Comparison of ENCODE assay signal across 9 mouse cellular contexts in genomic region chr11:32625677-32626076, GRCm38 (mm10). TPM values are rescaled to one million over a fixed set of nuclear protein-coding genes. Genes with fewer than 3 reads are reported as not detected.
DNase-seq lines count a peak whose midpoint lies in the region; ATAC-seq and TF ChIP-seq lines count a peak whose summit lies in the region.
"Had no signal": no experiment of that assay in that cellular context is flagged by ENCODE, and none has a peak within 500 bp of the region (broad histone marks: within the 10 kb centered on the region; RNA-seq: fewer than 3 reads in every experiment).

No protein-coding gene starts in this region.

- H3K27ac ChIP-seq in testis, adult 2 months (ENCODE audit: control insufficient read depth, insufficient read depth, low read depth, low read length) = no peak overlapping the region
- no peak overlapping the region for H3K27ac ChIP-seq in hindbrain, embryonic 11.5 days (ENCODE audit: low read depth, low read length)
- H3K27ac ChIP-seq: embryonic facial prominence, embryonic 15.5 days had no signal

- H3K4me1 ChIP-seq in testis, adult 2 months (ENCODE audit: control insufficient read depth, insufficient read depth, low read length) = no peaks in the 10 kb centered on the region
- no peaks in the 10 kb centered on the region for H3K4me1 ChIP-seq in hindbrain, embryonic 11.5 days (replicated peaks; ENCODE audit: control insufficient read depth, insufficient read depth, low read length)

- no peaks in the 10 kb centered on the region for H3K27me3 ChIP-seq in testis, adult 2 months (ENCODE audit: control insufficient read depth, insufficient read depth, low read length)
- no peaks in the 10 kb centered on the region for H3K27me3 ChIP-seq in hindbrain, embryonic 11.5 days (ENCODE audit: control insufficient read depth, insufficient read depth, low read length)
- H3K27me3 ChIP-seq: embryonic facial prominence, embryonic 15.5 days had no signal

- TF ChIP-seq CTCF in testis, adult 2 months (IDR thresholded peaks at IDR 0.05; ENCODE audit: control insufficient read depth, insufficient read depth, insufficient replicate concordance, low read depth, low read length) = peak; percentile 52; the same call in 1 of the 2 replicates

- no peaks in the 10 kb centered on the region for H3K9me3 ChIP-seq in hindbrain, embryonic 11.5 days (ENCODE audit: control insufficient read depth, low read length)
- H3K9me3 ChIP-seq: embryonic facial prominence, embryonic 15.5 days had no signal

- DNase-seq in testis, postnatal 14 days (ENCODE audit: low spot score) = no peak
- DNase-seq in adrenal gland, postnatal 36 days = peak; percentile 86 to 88
- peak; percentile 86 for DNase-seq in gastrocnemius, adult 18-20 months (ENCODE audit: low spot score)
- peak; percentile 77 to 91 for DNase-seq in kidney, postnatal 36 days
- DNase-seq in lung, postnatal 4 days = peak; percentile 76 to 77
- DNase-seq in spleen, postnatal 36 days (ENCODE audit: low spot score in 2 of 2) = peak; percentile 47 to 52
- DNase-seq in hindbrain, embryonic 11.5 days (ENCODE audit: low spot score) = no peak

- 48% methylated on average over 1 of the region's 1 CpGs for WGBS in hindbrain, embryonic 11.5 days

- ATAC-seq in hindbrain, embryonic 11.5 days (ENCODE audit: low FRiP score) = no peak

- no peaks in the 10 kb centered on the region for H3K36me3 ChIP-seq in testis, adult 2 months (ENCODE audit: control insufficient read depth, insufficient read depth, low read length)
- H3K36me3 ChIP-seq in hindbrain, embryonic 11.5 days (ENCODE audit: control insufficient read depth, insufficient read depth, low read length) = no peaks in the 10 kb centered on the region
- H3K36me3 ChIP-seq: embryonic facial prominence, embryonic 15.5 days had no signal

- no peak overlapping the region for H3K9ac ChIP-seq in hindbrain, embryonic 11.5 days (ENCODE audit: low read depth, low read length)
- H3K9ac ChIP-seq: embryonic facial prominence, embryonic 15.5 days had no signal

- TF ChIP-seq POLR2A in testis, adult 2 months (IDR thresholded peaks at IDR 0.05; ENCODE audit: control insufficient read depth, low read depth, low read length) = no peak

- no peak overlapping the region for H3K4me3 ChIP-seq in testis, adult 2 months (ENCODE audit: control insufficient read depth, low read depth, low read length)
- H3K4me3 ChIP-seq in hindbrain, embryonic 11.5 days (ENCODE audit: low read depth, low read length) = no peak overlapping the region
- H3K4me3 ChIP-seq: embryonic facial prominence, embryonic 15.5 days had no signal

- H3K4me2 ChIP-seq in hindbrain, embryonic 11.5 days (replicated peaks; ENCODE audit: low read depth, low read length) = no peak overlapping the region
- H3K4me2 ChIP-seq: embryonic facial prominence, embryonic 15.5 days had no signal

RNA-seq across cellular contexts. Expression of gene Fbxw11, which starts 16.8 kb away (rescaled TPM):
- polyA plus RNA-seq in testis, adult 2 months (2012; rRNA removed) = 11.7 and 13.8 TPM in 2 replicates
- total RNA-seq in adrenal gland, postnatal 36 days (2021) = 100 to 1,000 TPM; 107 to 111 TPM
- total RNA-seq in gastrocnemius, adult 18-20 months (2021) = 10 to 100 TPM; 55.5 to 66.3 TPM
- polyA plus RNA-seq in hindbrain, embryonic 11.5 days (2014; fragmentation: Nextera tagmentation; extraction: Ambion mirVana) = 82.7 and 107 TPM in 2 replicates

Comparison
In these comparisons a context has a peak if more than half of its experiments do, and no peak if none do; other contexts are left out.
1. DNase-seq: peak in adrenal gland, postnatal 36 days (2 of 2), gastrocnemius, adult 18-20 months (single experiment), kidney, postnatal 36 days (2 of 2), lung, postnatal 4 days (2 of 2) and spleen, postnatal 36 days (2 of 2); none in testis, postnatal 14 days (single experiment) and hindbrain, embryonic 11.5 days (single experiment).